Mouse (Mus musculus): ENCODE measurements at regions not wholly inside any gene's neighbourhood (a gene's known extent, or its start where the extent isn't known, plus 50 kb on each side); places are given as distances from the start of the nearest gene placed in this dataset.

GRCm38 (mm10) chr1:55807028-55807427, 401.3 kb downstream of the Plcl1 start:
- DNase-seq (ENCODE audit: low spot score): peak; percentile 3

- no peak for DNase-seq (ENCODE audit: low spot score)
Observed at GRCm38 (mm10) chr1:55808724-55809519, 403.2 kb downstream of the Plcl1 start.

- no peak for DNase-seq (ENCODE audit: low spot score)
Observed at GRCm38 (mm10) chr1:55812486-55812885, 406.8 kb downstream of the Plcl1 start.

- DNase-seq (ENCODE audit: low spot score): no peak
Observed at GRCm38 (mm10) chr1:55820866-55821500, 415.3 kb downstream of the Plcl1 start.

- no peak for DNase-seq (ENCODE audit: low spot score)
Observed at GRCm38 (mm10) chr1:55822599-55822998, 416.9 kb downstream of the Plcl1 start.

- no peak for DNase-seq (ENCODE audit: low spot score)
Observed at GRCm38 (mm10) chr1:55827191-55827590, 421.5 kb downstream of the Plcl1 start.

- DNase-seq (ENCODE audit: low spot score): no peak
Observed at GRCm38 (mm10) chr1:55835281-55835680, 429.6 kb downstream of the Plcl1 start.

- no peak for DNase-seq (ENCODE audit: low spot score)
Observed at GRCm38 (mm10) chr1:55836750-55837149, 431.0 kb downstream of the Plcl1 start.

- no peak for DNase-seq (ENCODE audit: low spot score)
Observed at GRCm38 (mm10) chr1:55837366-55837765, 431.6 kb downstream of the Plcl1 start.

- no peak for DNase-seq (ENCODE audit: low spot score)
Observed at GRCm38 (mm10) chr1:55838168-55838567, 432.4 kb downstream of the Plcl1 start.

- DNase-seq (ENCODE audit: low spot score): no peak
Observed at GRCm38 (mm10) chr1:55848806-55849205, 443.1 kb downstream of the Plcl1 start.

- no peak for DNase-seq (ENCODE audit: low spot score)
Observed at GRCm38 (mm10) chr1:55852354-55852753, 446.6 kb downstream of the Plcl1 start.

GRCm38 (mm10) chr1:55859113-55859512, 453.4 kb downstream of the Plcl1 start:
- DNase-seq (ENCODE audit: low spot score): no peak

GRCm38 (mm10) chr1:55863113-55863512, 457.4 kb downstream of the Plcl1 start:
- DNase-seq (ENCODE audit: low spot score): no peak

- DNase-seq (ENCODE audit: low spot score): no peak
Observed at GRCm38 (mm10) chr1:55865274-55865673, 459.6 kb downstream of the Plcl1 start.

- no peak for DNase-seq (ENCODE audit: low spot score)
Observed at GRCm38 (mm10) chr1:55866677-55867076, 461.0 kb downstream of the Plcl1 start.

- no peak for DNase-seq (ENCODE audit: low spot score)
Observed at GRCm38 (mm10) chr1:55873583-55873982, 467.9 kb downstream of the Plcl1 start.

GRCm38 (mm10) chr1:55874143-55874867, 468.6 kb downstream of the Plcl1 start:
- peak; percentile 13 for DNase-seq (ENCODE audit: low spot score)

- no peak for DNase-seq (ENCODE audit: low spot score)
Observed at GRCm38 (mm10) chr1:55874868-55875144, 469.1 kb downstream of the Plcl1 start.

- no peak for DNase-seq (ENCODE audit: low spot score)
Observed at GRCm38 (mm10) chr1:55884576-55884975, 478.9 kb downstream of the Plcl1 start.

GRCm38 (mm10) chr1:55886383-55887070, 480.8 kb downstream of the Plcl1 start:
- no peak for DNase-seq (ENCODE audit: low spot score)

GRCm38 (mm10) chr1:55887386-55887785, 481.7 kb downstream of the Plcl1 start:
- no peak for DNase-seq (ENCODE audit: low spot score)
